Mouse (Mus musculus) limb, embryonic 14.5 days (tissue): ENCODE measurements around the gene Izumo1r. TPM values are rescaled to one million over a fixed set of nuclear protein-coding genes. Genes with fewer than 3 reads are reported as not detected.
"Not testable (repeated sequence)": the region's sequence is repeated elsewhere in the genome, so short reads cannot be mapped to it uniquely, and the experiment has no call there.

Experiments used
- ATAC-seq: fragments of 200-750 bp; cut with Nextera tagmentation; 2 replicates; pipeline ENCODE4 v1.8.0; 2017; ENCODE audit warnings: low read depth, moderate number of reproducible peaks, moderate TSS enrichment; ENCODE audit not compliant: low FRiP score
- DNase-seq: peaks from one replicate; pipeline ENCODE4 v3.0.0-alpha.2; 2015; ENCODE audit warnings: low spot score
- H3K27ac ChIP-seq: fragments of 300-500 bp; sonication (generic); replicated peaks from 2 replicates; pipeline ENCODE4 v1.5.1; 2014; ENCODE audit warnings: low read depth, mild to moderate bottlenecking, low read length, moderate library complexity, mixed read lengths
- H3K27me3 ChIP-seq: fragments of 300-500 bp; sonication (generic); 2 replicates; pipeline ENCODE4 v1.6.1; 2014; ENCODE audit warnings: low read length, mixed read lengths; ENCODE audit not compliant: control insufficient read depth, insufficient read depth
- H3K36me3 ChIP-seq: fragments of 300-500 bp; sonication (generic); 2 replicates; pipeline ENCODE4 v1.6.1; 2014; ENCODE audit warnings: mild to moderate bottlenecking, low read length, moderate library complexity, mixed read lengths; ENCODE audit not compliant: control insufficient read depth, insufficient read depth
- H3K4me1 ChIP-seq: fragments of 300-500 bp; sonication (generic); 2 replicates; pipeline ENCODE4 v1.6.1; 2014; ENCODE audit warnings: antibody characterized with exemption, low read length, mixed read lengths; ENCODE audit not compliant: control insufficient read depth, insufficient read depth
- H3K4me2 ChIP-seq: fragments of 300-500 bp; sonication (generic); replicated peaks from 2 replicates; pipeline ENCODE4 v1.6.1; 2014; ENCODE audit warnings: low read depth, mild to moderate bottlenecking, low read length, moderate library complexity; ENCODE audit not compliant: severe bottlenecking
- H3K4me3 ChIP-seq: fragments of 300-500 bp; sonication (generic); replicated peaks from 2 replicates; pipeline ENCODE4 v1.5.1; 2014; ENCODE audit warnings: low read length
- H3K9ac ChIP-seq: fragments of 300-500 bp; sonication (generic); 2 replicates; pipeline ENCODE4 v1.6.1; 2014; ENCODE audit warnings: mild to moderate bottlenecking, low read depth, low read length, moderate library complexity; ENCODE audit not compliant: severe bottlenecking
- H3K9me3 ChIP-seq: fragments of 300-500 bp; sonication (generic); 2 replicates; pipeline ENCODE4 v1.6.1; 2016; ENCODE audit warnings: low read length; ENCODE audit not compliant: control insufficient read depth
- POLR2A ChIP-seq: fragments of 200-500 bp; IDR thresholded peaks from 2 replicates; pipeline ENCODE4 v1.8.0; 2012; ENCODE audit warnings: inconsistent platforms, mild to moderate bottlenecking, moderate library complexity, borderline replicate concordance; ENCODE audit not compliant: insufficient read depth, insufficient read length; ENCODE audit errors: extremely low read depth
- WGBS: fragments of 180-500 bp; shearing (Covaris S2); extraction: QIAGEN DNeasy Blood & Tissue Kit; methylation state at CpG from one replicate; pipeline ENCODE4 v1.1.7; 2014; 5-methylcytosine and 5-hydroxymethylcytosine counted together
- polyA plus RNA-seq, 2 experiments: library from polyadenylated mRNA; depleted of rRNA in 1 of 2; stranded (reverse) in 1 of 2; unstranded in 1 of 2; fragments of >200 nt; fragmentation: Nextera tagmentation in 1 of 2; extraction: Ambion mirVana in 1 of 2; gene quantifications; 2 replicates each; pipeline versions ENCODE4 v1.2.1 to v1.2.3; 2012 to 2014

Gene Izumo1r
- polyA plus RNA-seq, 2 experiments = 1.1 TPM; not detected in 1

DNA sequence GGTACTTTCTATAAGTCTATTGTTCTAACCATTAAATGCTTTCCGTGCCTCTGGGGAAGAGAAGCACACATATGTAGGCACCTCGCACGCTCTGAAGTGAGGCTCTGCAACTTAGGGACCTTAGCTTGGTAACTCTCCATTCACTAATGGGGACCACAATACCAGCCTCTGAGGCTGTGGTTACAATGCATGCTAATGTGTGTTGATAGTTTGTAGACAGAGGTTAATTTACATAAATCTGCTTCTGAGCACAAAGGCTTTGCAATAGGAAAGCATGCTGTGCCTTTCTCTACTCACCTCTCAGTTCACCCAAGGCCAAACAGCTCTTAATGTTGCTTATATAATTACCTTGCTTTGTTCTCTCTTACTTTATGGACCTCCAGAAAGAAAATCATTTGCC lies 13.1 kb downstream of the Izumo1r start:
- 72% methylated on average over 3 of the region's 3 CpGs for WGBS
- Histone ChIP-seq H3K4me3 (no peak overlapping the region), H3K36me3 (no peaks in the 10 kb centered on the region), H3K9me3 (no peaks in the 10 kb centered on the region), H3K9ac (no peak overlapping the region), H3K27ac (no peak overlapping the region), H3K4me2 (no peak overlapping the region), H3K4me1 (no peaks in the 10 kb centered on the region), H3K27me3 (no peaks in the 10 kb centered on the region)
- no peak for ATAC-seq
- DNase-seq = no peak
- no peak for TF ChIP-seq POLR2A

DNA sequence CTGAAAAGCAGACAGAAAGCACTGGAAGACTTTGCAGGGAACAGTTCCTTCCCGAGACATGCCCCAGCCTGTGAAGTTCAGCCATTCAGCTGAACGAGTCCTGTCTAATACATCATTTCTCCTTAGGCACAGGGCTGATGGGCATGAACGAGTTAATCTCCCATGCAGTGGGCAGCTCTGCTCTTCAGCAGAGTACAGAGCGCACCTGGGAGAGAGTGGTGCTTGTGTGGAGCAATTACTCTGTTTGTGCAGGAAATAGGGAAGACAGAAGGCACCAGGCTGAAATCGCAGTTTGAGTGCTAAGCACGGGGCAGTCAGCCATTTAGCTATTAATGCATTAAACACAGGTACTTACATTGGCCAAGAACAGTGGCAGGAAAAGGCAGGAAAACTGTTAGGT lies 15.1 kb downstream of the Izumo1r start:
- TF ChIP-seq POLR2A = no peak
- no peaks in the 10 kb centered on the region for H3K4me1 ChIP-seq
- no peaks in the 10 kb centered on the region for H3K36me3 ChIP-seq
- H3K9me3 ChIP-seq = no peaks in the 10 kb centered on the region
- no peak overlapping the region for H3K4me3 ChIP-seq
- no peak overlapping the region for H3K4me2 ChIP-seq
- ATAC-seq = no peak
- 53% methylated on average over 6 of the region's 6 CpGs for WGBS
- DNase-seq = no peak
- H3K27ac ChIP-seq = no peak overlapping the region
- no peaks in the 10 kb centered on the region for H3K27me3 ChIP-seq
- H3K9ac ChIP-seq = no peak overlapping the region

DNA sequence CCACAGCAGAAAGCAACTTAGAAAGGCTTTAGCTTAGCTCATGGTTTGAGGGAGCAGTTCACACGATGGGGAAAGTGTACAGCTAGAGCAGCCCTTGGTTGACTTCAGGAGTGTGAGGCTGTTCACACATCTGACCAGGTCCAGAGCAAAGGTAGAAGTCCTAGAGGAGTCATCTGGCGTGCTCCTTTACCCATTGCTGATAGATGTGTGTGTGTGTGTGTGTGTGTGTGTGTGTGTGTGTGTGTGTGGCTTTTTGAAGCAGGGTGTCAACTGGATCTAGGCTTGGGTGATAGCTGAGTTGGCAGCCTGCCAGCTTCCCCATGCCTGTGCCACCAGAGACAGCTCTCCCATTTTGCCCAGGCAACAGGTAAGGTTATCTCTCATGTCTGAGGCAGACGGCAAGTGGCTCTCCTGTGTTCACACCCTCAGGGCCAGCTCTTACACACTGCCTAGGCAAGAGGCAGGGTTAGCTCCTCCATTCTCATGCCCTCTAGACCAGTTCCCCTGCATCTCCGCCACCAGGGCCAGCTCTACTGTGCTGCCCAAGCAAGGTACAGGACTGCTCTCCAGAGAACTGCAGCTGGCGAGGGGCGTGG lies 15.9 kb downstream of the Izumo1r start:
- no peak overlapping the region for H3K4me2 ChIP-seq
- no peak for ATAC-seq
- H3K4me1 ChIP-seq = no peaks in the 10 kb centered on the region
- H3K36me3 ChIP-seq = no peaks in the 10 kb centered on the region
- no peaks in the 10 kb centered on the region for H3K27me3 ChIP-seq
- no peak overlapping the region for H3K4me3 ChIP-seq
- no peak overlapping the region for H3K9ac ChIP-seq
- WGBS = 82% methylated on average over 6 of the region's 6 CpGs
- no peak for TF ChIP-seq POLR2A
- no peaks in the 10 kb centered on the region for H3K9me3 ChIP-seq
- DNase-seq = no peak
- H3K27ac ChIP-seq = no peak overlapping the region

DNA sequence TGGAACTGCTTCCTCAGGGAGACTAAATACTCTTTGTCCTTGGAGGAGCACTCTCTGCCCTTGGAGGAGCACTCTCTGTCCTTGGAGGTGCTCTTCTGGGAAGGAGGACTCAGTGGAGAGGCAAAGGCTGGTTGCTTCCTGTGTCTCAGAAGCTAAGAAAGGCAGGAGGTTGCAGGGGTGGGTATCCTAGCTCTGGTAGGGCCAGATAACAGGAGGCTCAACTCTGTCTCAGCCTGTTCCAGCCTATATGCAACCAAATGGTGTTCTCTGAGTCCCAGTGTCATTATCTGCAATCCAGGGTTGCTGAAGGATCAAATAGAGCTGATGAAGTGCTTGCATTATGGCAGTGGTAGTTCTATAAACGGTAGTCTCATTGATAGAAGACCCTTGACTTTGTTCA lies 17.8 kb downstream of the Izumo1r start:
- Histone ChIP-seq H3K4me2 (no peak overlapping the region), H3K9ac (no peak overlapping the region), H3K4me1 (no peaks in the 10 kb centered on the region), H3K4me3 (no peak overlapping the region), H3K36me3 (no peaks in the 10 kb centered on the region), H3K27ac (no peak overlapping the region), H3K27me3 (no peaks in the 10 kb centered on the region), H3K9me3 (no peaks in the 10 kb centered on the region)
- no peak for DNase-seq
- WGBS = 86% methylated on average over 1 of the region's 1 CpGs
- ATAC-seq = no peak
- TF ChIP-seq POLR2A = no peak

DNA sequence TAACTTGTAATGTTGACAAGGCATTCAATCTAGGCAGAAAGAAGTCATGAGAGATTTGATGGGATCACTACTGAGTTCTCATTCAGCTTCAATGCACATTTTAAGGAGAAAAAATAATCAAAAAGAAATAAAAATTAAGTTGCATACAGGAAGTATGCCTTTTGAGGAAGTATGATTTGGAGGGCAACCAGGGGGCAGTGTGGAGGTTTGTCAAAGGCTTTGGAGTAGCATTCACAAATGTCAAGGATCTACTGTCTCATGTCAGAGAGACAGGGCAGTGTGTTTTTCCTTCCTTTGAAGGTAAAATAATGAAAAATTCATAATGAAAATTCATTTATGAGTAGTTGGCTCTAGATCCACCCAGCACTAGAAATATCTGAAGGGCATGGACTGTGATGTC lies 18.6 kb downstream of the Izumo1r start:
- no peaks in the 10 kb centered on the region for H3K27me3 ChIP-seq
- no peak overlapping the region for H3K9ac ChIP-seq
- no peaks in the 10 kb centered on the region for H3K4me1 ChIP-seq
- H3K9me3 ChIP-seq = no peaks in the 10 kb centered on the region
- ATAC-seq (no peak), DNase-seq (no peak)
- H3K27ac ChIP-seq = no peak overlapping the region
- TF ChIP-seq POLR2A = no peak
- H3K36me3 ChIP-seq = no peaks in the 10 kb centered on the region
- no peak overlapping the region for H3K4me3 ChIP-seq
- H3K4me2 ChIP-seq = no peak overlapping the region

DNA sequence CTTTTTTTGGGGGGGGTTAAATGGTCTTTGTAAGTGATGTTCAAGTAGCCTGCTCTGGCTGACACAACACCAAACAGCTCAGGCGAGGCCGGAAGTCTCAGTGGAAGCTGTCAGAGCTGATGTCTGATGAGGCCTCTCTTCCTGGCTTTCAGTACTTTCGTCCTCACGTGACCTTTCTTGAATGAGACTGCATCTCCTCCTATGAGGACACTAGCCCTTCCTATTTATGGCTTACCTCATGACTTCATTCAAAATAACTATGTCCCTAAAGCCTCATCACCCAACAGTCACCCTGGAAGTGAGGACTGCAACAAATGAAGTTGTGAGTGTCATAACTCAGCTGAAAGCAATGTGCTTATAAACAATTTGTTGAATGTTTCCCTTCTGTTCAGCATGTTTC lies 19.1 kb downstream of the Izumo1r start:
- ATAC-seq (no peak), DNase-seq (no peak)
- Histone ChIP-seq H3K27me3 (no peaks in the 10 kb centered on the region), H3K36me3 (no peaks in the 10 kb centered on the region), H3K9ac (no peak overlapping the region), H3K27ac (no peak overlapping the region), H3K4me3 (no peak overlapping the region), H3K4me1 (no peaks in the 10 kb centered on the region), H3K9me3 (no peaks in the 10 kb centered on the region), H3K4me2 (no peak overlapping the region)
- 77% methylated on average over 4 of the region's 4 CpGs for WGBS
- no peak for TF ChIP-seq POLR2A

DNA sequence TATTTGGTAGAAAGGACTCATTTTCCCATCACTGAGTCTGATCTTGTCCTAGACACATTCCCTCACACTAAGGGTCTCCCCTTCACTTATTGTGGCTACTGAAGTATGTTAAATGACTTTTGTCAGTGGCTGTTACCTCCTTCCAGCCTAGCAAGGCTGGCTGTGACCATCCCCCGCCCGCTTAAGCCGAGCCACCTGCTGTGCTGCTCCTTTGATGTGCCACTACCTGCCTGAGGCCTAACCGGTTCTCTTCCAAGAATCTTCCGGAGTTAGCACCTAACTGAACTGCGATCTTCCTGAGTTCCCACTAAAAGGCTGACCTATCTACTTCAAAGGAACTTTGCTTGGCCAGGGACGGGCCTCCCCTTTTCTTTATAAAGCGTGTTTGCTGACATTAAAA lies 27.2 kb downstream of the Izumo1r start:
- not testable (repeated sequence) for H3K27me3 ChIP-seq, ATAC-seq, H3K36me3 ChIP-seq, DNase-seq, H3K4me1 ChIP-seq, H3K9ac ChIP-seq, H3K27ac ChIP-seq, H3K9me3 ChIP-seq, H3K4me2 ChIP-seq, H3K4me3 ChIP-seq
- 14% methylated on average over 8 of the region's 8 CpGs for WGBS
